Mouse (Mus musculus) erythroblast, embryonic 14.5 days (primary cell): Measurements from ENCODE around the gene Gm11077.

Source experiments
- GATA1 ChIP-seq: IDR thresholded peaks from 2 replicates; pipeline ENCODE4 v1.6.1; 2012; ENCODE audit warnings: low read length, inconsistent platforms, mixed read lengths
- TAL1 ChIP-seq: IDR thresholded peaks from 3 replicates; pipeline ENCODE4 v1.6.1; 2012; ENCODE audit warnings: low read length, inconsistent platforms, mixed read lengths

- no peak for TF ChIP-seq GATA1
- no peak for TF ChIP-seq TAL1
Observed at GRCm38 (mm10) chr6:140706056-140706455, 23.0 kb upstream of the Gm11077 start.
